Mouse (Mus musculus) kidney, postnatal 0 days (tissue): ENCODE measurements around the gene Lrmda. TPM values are rescaled to one million over a fixed set of nuclear protein-coding genes. Genes with fewer than 3 reads are reported as not detected.
A peak's percentile ranks its signal among the peaks of the same experiment; 100 is the strongest.

ENCODE experiments used
- ATAC-seq: fragments of 200-750 bp; cut with Nextera tagmentation; replicated peaks from 2 replicates; pipeline ENCODE4 v1.8.0; 2017; ENCODE audit warnings: low read depth, moderate number of reproducible peaks, moderate TSS enrichment, moderate library complexity; ENCODE audit not compliant: low FRiP score
- DNase-seq: peaks from one replicate; pipeline ENCODE4 v3.0.0-alpha.2; 2016; ENCODE audit warnings: low spot score
- H3K27ac ChIP-seq: fragments of 300-500 bp; sonication (generic); 2 replicates; pipeline ENCODE4 v1.5.1; 2014; ENCODE audit warnings: mild to moderate bottlenecking
- H3K27me3 ChIP-seq: fragments of 300-500 bp; sonication (generic); 2 replicates; pipeline ENCODE4 v1.6.1; 2014; ENCODE audit warnings: low read length, mixed read lengths; ENCODE audit not compliant: insufficient read depth
- H3K36me3 ChIP-seq: fragments of 300-500 bp; sonication (generic); 2 replicates; pipeline ENCODE4 v1.6.1; 2014; ENCODE audit warnings: low read length, mixed read lengths; ENCODE audit not compliant: insufficient read depth
- H3K4me1 ChIP-seq: fragments of 300-500 bp; sonication (generic); replicated peaks from 2 replicates; pipeline ENCODE4 v1.6.1; 2014; ENCODE audit warnings: antibody characterized with exemption, low read length, mixed read lengths; ENCODE audit not compliant: insufficient read depth
- H3K4me2 ChIP-seq: fragments of 300-500 bp; sonication (generic); 2 replicates; pipeline ENCODE4 v1.6.1; 2014; ENCODE audit warnings: mild to moderate bottlenecking, low read length, moderate library complexity, mixed read lengths
- H3K4me3 ChIP-seq: fragments of 300-500 bp; sonication (generic); replicated peaks from 2 replicates; pipeline ENCODE4 v1.5.1; 2014; ENCODE audit warnings: low read depth, low read length
- H3K9ac ChIP-seq: fragments of 300-500 bp; sonication (generic); 2 replicates; pipeline ENCODE4 v1.6.1; 2014; ENCODE audit warnings: low read depth, low read length
- H3K9me3 ChIP-seq: fragments of 300-500 bp; sonication (generic); replicated peaks from 2 replicates; pipeline ENCODE4 v1.6.1; 2016; ENCODE audit warnings: low read length, inconsistent platforms, mixed read lengths
- CTCF ChIP-seq: IDR thresholded peaks from 2 replicates; pipeline ENCODE4 v1.5.1; 2016; ENCODE audit warnings: antibody characterized with exemption, low read depth, mild to moderate bottlenecking, moderate library complexity
- WGBS: fragments of 180-500 bp; shearing (Covaris S2); extraction: QIAGEN DNeasy Blood & Tissue Kit; methylation state at CpG from one replicate; pipeline ENCODE4 v1.1.7; 2014; 5-methylcytosine and 5-hydroxymethylcytosine counted together
- polyA plus RNA-seq: library from polyadenylated mRNA; unstranded; fragments of >200 nt; fragmentation: Nextera tagmentation; extraction: Ambion mirVana; gene quantifications from 2 replicates; pipeline ENCODE4 v1.2.1, GENCODE M21; 2015

The Lrmda gene
- polyA plus RNA-seq, 1 experiment from 2014 or later: 0.83 TPM

GRCm38 (mm10) chr14:22240315-22240714 is 220.8 kb downstream of the Lrmda start:
- DNase-seq: peak; percentile 44
- Histone ChIP-seq H3K9ac (no peak overlapping the region), H3K4me1 (no peaks in the 10 kb centered on the region), H3K4me2 (no peak overlapping the region), H3K4me3 (no peak overlapping the region), H3K27ac (no peak overlapping the region), H3K36me3 (no peaks in the 10 kb centered on the region), H3K9me3 (no peaks in the 10 kb centered on the region), H3K27me3 (no peaks in the 10 kb centered on the region)
- WGBS: 40% methylated on average over 3 of the region's 3 CpGs
- no peak for TF ChIP-seq CTCF
- peak; percentile 29; the same call in 1 of the 2 replicates for ATAC-seq

DNA sequence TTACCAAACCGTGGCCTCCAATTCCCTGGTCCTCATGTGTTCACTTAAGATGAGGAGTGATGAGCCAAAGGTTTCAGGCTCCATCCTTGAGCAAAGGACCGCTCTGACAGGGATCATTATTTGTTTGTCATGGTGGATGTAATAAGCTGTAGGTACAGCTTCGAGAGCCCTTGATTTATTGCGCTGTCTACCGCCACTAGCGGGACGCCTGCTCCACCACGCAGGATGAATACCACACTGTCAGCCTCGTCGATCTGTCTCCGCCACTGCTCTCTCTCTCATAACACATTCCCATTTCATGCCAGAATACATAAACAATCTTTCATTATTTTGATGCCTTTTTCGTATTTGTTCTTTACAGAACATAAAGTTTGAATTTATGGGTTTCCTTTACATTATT is 235.9 kb downstream of the Lrmda start:
- H3K4me1 ChIP-seq: no peaks in the 10 kb centered on the region; the same call in 1 of the 2 replicates
- ATAC-seq (no peak), DNase-seq (peak; percentile 24)
- H3K9ac ChIP-seq: no peak overlapping the region
- H3K27ac ChIP-seq: no peak overlapping the region
- no peak overlapping the region for H3K4me3 ChIP-seq
- H3K27me3 ChIP-seq: no peaks in the 10 kb centered on the region
- H3K36me3 ChIP-seq: no peaks in the 10 kb centered on the region
- no peak for TF ChIP-seq CTCF
- 38% methylated on average over 12 of the region's 12 CpGs for WGBS
- H3K4me2 ChIP-seq: no peak overlapping the region
- H3K9me3 ChIP-seq: no peaks in the 10 kb centered on the region

DNA sequence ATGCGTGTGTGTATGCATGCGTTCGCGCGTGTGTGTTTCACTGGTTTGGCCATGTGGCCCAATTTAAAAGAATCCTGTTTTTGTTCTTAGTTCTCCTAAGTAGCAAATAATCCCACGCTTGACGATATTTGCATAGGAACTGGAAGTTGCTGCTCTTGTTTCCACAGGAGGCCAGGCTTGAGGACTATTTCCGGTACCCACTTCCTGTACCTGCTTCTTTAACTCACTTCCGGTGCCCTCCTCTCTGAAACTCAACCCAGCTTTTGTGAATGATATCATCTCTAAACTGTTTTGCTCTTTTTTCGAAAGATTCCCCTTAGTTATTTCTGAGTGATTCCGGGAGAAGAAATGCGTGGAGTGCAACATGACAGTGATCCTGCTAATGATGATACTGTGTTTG is 236.8 kb downstream of the Lrmda start:
- DNase-seq: peak; percentile 34
- WGBS: 88% methylated on average over 12 of the region's 12 CpGs

DNA sequence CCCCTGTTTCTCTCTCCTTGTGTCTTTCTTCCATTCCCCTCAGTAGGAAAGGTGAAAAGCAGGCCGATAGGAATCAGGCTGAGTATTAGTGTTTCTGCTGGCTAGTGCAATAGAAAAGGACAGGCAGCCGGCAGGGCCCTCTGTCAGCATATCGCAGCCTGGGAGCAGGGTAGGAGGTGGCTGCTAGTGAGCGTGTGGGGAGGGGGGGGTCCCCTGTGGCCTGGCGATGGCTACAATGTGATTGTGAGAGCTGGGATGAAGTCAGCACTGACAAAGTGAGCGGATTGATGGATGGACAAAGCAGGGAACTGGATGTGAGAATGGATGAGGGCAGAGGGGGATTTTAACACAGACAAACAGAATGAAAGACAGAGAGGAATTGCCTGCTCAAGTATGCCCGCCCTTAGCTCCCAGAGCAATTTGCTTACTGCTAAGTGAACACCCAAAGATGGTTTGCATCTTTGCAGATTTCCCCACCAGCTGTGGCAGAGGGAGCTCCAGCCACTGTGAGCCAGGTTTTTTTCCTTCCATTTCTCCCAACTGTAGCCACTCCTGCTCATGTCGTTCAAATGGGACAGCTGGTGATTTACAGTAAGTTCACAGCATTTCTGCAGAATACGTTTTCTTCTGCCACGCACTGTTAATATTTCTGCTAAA is 240.0 kb downstream of the Lrmda start:
- no peaks in the 10 kb centered on the region for H3K27me3 ChIP-seq
- H3K4me2 ChIP-seq: no peak overlapping the region
- H3K36me3 ChIP-seq: no peaks in the 10 kb centered on the region
- DNase-seq (no peak), ATAC-seq (no peak)
- 42% methylated on average over 10 of the region's 10 CpGs for WGBS
- no peak overlapping the region for H3K9ac ChIP-seq
- TF ChIP-seq CTCF: no peak
- no peak overlapping the region for H3K27ac ChIP-seq
- no peaks in the 10 kb centered on the region; the same call in 1 of the 2 replicates for H3K4me1 ChIP-seq
- H3K4me3 ChIP-seq: no peak overlapping the region
- no peaks in the 10 kb centered on the region for H3K9me3 ChIP-seq

More for the DNA sequence above, 236.8 kb downstream of the Lrmda start:
- H3K4me1 ChIP-seq: no peaks in the 10 kb centered on the region; the same call in 1 of the 2 replicates
- no peak overlapping the region for H3K4me3 ChIP-seq
- no peaks in the 10 kb centered on the region for H3K36me3 ChIP-seq
- H3K9ac ChIP-seq: no peak overlapping the region
- H3K27ac ChIP-seq: no peak overlapping the region
- H3K9me3 ChIP-seq: no peaks in the 10 kb centered on the region
- H3K27me3 ChIP-seq: no peaks in the 10 kb centered on the region
- H3K4me2 ChIP-seq: no peak overlapping the region
- no peak for ATAC-seq
- TF ChIP-seq CTCF: no peak

DNA sequence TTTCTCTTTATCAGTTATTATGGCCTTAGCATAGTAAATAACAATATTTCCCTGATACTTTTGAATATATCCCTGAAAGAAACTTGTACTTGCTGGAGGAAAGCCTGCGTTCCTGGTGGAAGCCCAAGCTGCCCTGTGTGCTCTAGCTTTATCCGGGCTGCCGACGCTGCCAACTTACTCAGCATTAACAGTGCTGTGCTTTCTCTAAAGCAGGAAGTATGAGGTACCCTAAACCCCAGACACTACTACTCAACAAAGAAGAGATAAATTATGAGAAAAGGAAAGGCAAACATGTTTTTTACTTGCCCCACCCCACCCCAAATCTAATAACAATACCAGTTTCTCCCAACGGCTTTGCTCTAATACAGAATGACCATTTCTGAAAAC is 240.5 kb downstream of the Lrmda start:
- Histone ChIP-seq H3K36me3 (no peaks in the 10 kb centered on the region), H3K4me1 (no peaks in the 10 kb centered on the region; the same call in 1 of the 2 replicates), H3K27me3 (no peaks in the 10 kb centered on the region), H3K9ac (no peak overlapping the region), H3K4me2 (no peak overlapping the region), H3K27ac (no peak overlapping the region), H3K4me3 (no peak overlapping the region), H3K9me3 (no peaks in the 10 kb centered on the region)
- TF ChIP-seq CTCF: no peak
- ATAC-seq (no peak), DNase-seq (no peak)
- WGBS: 65% methylated on average over 5 of the region's 5 CpGs

- no peak overlapping the region for H3K4me3 ChIP-seq
- no peaks in the 10 kb centered on the region for H3K9me3 ChIP-seq
- H3K36me3 ChIP-seq: no peaks in the 10 kb centered on the region
- no peak overlapping the region for H3K9ac ChIP-seq
- H3K4me2 ChIP-seq: no peak overlapping the region
- no peaks in the 10 kb centered on the region for H3K27me3 ChIP-seq
- no peaks in the 10 kb centered on the region for H3K4me1 ChIP-seq
- TF ChIP-seq CTCF: no peak
- WGBS: 82% methylated on average over 4 of the region's 4 CpGs
- no peak overlapping the region for H3K27ac ChIP-seq
- DNase-seq (no peak), ATAC-seq (no peak)
Observed at GRCm38 (mm10) chr14:22265229-22265905, 245.9 kb downstream of the Lrmda start.
